Mouse (Mus musculus): ENCODE results near the gene Ccdc144b.

Ccdc144b gene

GRCm38 (mm10) chr3:36053447-36053846, at the start of gene Ccdc144b:
Gene Ccdc144b (minus strand): TSS chr3:36053547.
- no peak for DNase-seq (ENCODE audit: low spot score)

GRCm38 (mm10) chr3:36095371-36095770, 42.0 kb upstream of the Ccdc144b start:
- no peak for DNase-seq (ENCODE audit: low spot score)

- DNase-seq (ENCODE audit: low spot score) = no peak
These were observed 34.2 kb upstream of the Ccdc144b start for GRCm38 (mm10) chr3:36087591-36087990.

GRCm38 (mm10) chr3:36085394-36085793, 32.0 kb upstream of the Ccdc144b start:
- no peak for DNase-seq (ENCODE audit: low spot score)

- no peak for DNase-seq (ENCODE audit: low spot score)
These were observed 30.0 kb upstream of the Ccdc144b start for GRCm38 (mm10) chr3:36083381-36083780.

GRCm38 (mm10) chr3:36082843-36083242, 29.5 kb upstream of the Ccdc144b start:
- DNase-seq (ENCODE audit: low spot score) = no peak

GRCm38 (mm10) chr3:36080741-36081140, 27.4 kb upstream of the Ccdc144b start:
- no peak for DNase-seq (ENCODE audit: low spot score)

DNA sequence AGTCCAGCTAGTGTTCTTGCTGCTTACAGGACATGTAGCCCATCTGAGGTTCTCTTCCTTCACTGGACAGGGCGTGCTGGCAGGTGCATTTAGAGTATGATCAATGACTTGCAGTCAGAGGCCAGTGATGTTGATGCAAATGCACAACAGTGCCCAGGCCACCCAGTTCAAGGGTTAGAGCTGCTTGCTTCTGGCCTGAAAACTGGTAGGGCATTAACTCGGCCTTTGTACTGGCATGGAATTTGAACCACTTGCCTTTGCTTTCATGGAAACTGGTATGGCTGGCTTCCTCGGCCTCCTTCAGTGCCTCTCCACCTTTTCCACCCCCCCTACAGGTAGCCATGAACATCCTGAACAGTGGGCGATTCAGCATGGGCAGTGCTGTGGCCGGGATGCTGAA, 26.5 kb upstream of the Ccdc144b start:
- DNase-seq (ENCODE audit: low spot score) = no peak

DNA sequence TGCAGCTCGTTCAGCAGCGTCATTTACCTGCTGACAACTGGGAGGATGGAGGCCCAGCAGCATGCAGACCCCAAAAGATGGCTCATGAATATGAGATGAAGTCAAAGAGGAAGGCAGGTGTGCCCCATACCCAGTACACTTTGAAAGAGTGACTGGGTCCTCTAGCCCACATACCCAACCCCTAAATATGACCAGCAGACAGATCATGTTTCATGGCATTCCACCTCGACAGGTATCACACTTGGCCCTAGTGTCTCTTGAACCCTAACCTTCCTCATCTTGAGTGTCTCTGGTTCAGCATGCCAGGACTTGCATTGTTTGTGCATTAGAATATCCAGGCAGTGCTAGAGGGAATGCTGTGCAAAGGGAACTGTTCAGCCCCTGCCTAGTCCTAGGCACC, 24.0 kb upstream of the Ccdc144b start:
- DNase-seq (ENCODE audit: low spot score) = no peak

DNA sequence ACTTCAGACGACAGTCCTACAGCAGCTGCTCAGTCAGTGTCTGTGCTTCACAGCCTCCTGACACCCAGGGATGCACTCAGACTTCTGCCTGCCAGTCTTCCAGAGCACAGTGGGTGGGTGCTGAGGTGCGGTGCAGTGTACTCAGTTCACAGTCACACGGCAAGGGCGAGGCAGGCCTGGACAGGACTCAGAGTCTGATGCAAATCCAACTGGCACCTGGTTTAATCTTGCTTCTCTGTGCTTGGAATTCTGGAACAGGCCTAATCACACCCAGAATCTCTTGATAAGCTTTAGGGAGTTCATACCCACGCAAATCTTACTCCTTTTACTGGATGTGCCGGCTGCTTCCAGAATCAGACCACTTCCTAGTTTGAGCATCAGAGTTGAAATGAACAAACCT, 22.1 kb upstream of the Ccdc144b start:
- DNase-seq (ENCODE audit: low spot score) = no peak

DNA sequence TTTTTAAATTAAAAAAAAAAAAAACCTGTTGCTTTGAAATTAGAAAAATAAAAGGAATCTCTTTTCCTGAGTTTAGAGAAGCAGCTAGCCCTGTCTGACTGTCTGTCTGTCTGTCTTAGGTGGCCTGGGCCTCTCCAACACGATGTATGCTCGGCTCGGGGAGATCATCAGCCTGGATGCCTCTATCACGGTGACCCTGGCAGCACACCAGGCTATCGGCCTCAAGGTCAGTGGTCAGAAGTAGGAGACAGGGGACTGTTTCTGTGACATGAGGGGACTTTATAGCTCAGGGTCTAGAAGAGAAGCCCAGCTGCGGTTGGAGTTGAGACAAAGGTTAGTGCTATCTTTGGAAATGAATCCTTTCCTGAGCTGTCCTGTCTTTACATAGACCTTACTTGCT, 20.9 kb upstream of the Ccdc144b start:
- DNase-seq (ENCODE audit: low spot score) = no peak

GRCm38 (mm10) chr3:36071047-36071446, 17.7 kb upstream of the Ccdc144b start:
- DNase-seq (ENCODE audit: low spot score) = no peak

DNA sequence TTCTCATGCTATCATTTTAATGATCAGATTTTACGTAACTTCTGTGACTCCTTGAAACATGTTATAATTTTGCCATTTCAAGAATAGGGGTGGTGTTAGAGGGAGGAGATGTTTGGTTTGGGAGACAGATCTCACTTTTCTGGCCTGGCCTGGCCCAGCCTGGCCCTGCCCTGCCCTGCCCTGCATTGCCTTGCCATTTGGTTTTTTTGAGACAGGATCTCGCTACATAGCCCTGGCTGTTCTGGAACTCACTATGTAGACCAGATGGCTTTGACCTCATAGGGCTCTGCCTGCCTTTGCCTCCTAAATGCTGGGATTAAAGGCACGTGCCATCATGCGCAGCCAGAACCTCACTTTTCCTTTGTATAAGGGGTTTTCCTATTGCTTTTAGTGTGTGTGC, 17.1 kb upstream of the Ccdc144b start:
- DNase-seq (ENCODE audit: low spot score) = no peak

DNA sequence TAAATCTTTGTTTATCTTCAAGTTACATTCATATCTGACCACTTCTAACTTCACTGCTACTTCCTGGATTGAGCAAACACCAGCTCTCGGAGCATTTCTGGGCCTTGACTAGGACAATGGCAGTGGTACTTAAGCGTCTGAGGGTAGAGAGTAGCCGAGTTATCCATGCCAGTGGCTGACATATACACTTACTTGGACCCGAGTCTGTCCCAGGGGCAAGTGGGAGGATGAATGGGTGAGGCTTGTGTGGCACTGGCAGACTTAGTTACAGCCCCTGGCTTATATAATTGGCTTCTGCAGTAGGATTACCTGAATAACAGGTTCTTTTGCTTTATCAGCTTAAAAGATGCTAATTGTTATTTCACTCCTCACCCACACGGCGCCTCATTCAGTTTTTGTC, 14.4 kb upstream of the Ccdc144b start:
- DNase-seq (ENCODE audit: low spot score) = no peak

DNA sequence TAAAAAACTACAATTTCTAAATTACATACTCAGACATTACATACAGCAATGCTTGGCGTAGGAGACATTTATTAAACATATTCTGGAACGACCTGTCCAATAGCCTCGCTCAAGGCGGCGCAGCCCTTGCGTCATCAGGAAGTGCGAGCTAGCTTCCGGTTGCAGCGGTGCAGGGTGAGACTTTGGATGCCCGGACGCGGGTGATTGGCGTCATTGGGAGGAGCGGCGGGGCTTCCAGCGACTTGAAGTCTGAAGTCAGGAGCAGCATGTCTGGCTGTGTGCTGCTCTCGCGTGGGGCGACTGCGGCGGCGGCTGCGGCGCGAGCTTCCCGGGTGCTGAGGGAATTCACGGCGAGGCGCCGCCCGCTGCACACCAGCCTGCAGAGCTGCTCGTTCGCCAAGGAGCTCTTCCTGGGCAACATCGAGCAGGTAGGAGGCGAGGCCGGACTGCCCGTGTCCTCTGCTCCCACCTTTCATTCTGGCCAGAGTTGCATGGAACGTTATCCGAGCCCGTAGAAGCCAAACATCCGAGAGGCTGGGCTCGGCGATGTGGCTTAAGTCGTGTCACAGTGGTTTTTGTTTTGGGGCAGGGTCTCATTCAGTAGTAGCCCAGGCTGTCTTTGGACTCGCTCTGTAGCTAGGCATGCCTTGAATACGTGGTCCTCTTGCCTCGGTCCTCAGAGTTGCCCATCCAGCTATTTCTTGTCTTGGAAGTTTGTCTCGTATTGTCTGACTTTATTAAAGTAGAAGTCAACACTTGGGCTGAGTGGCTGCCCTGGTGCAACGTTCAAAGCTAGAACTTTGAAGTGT, 12.7 kb upstream of the Ccdc144b start, which contains the start of gene Acad9:
TSS of gene Acad9 (plus strand) at position 137 of the 809 bp plus-strand sequence.
- DNase-seq (ENCODE audit: low spot score) = peak; percentile 92

GRCm38 (mm10) chr3:36065166-36065565, 11.8 kb upstream of the Ccdc144b start:
- DNase-seq (ENCODE audit: low spot score) = no peak

- DNase-seq (ENCODE audit: low spot score) = no peak
These were observed 11.3 kb upstream of the Ccdc144b start for GRCm38 (mm10) chr3:36064592-36065061.

DNA sequence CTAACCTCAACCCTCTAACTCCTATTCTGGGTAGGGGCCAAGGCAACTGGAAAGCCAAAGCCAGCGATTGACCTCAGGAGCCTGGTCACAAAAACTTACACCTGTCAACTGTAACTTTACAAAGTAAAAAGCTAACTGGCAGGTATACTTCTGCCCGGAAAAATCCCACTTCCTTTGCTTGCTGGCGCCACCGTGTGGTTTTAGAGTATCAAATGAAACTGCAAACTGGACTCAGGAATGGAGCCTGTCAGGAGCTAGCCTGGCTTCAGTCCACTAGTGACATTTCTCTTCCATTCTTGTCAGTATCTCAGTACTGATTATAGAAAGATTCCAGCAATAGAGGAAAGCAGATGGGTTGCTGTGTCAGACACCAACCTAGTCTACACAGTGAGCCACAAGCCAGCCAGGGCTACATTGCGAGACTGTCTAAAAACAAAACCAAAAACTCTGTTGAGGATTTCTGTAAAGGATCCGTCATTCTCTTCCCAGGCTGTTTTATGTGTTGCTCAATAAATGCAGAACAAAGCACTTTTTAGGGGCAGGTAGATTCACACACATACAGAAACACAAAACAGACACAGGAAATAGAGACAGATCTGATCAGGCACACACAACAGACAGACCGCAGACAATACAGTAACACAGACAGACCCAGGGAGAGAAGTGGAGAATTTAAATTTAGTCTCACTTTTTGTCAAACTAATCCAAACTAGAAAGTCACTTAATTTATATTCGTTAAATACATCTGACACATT, 6.9 kb upstream of the Ccdc144b start:
- peak; percentile 16 for DNase-seq (ENCODE audit: low spot score)

DNA sequence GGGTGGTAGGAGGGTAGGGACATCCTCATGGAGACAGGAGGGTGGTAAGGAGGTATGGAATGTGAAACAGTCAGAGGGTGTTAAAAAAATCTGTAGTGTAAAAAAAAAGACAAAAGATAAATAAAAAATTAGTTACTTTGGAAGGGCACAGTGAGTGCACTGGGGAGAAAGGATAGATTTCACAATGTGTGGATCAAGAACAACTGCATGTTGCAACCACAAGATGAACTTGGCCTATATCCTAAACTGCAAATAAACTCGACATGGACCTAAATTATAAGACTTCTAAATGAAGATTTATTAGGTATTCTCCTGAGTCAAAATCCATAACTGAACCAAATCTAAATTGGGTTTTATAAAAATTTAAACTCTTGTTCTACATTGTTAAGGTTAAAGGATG, 4.2 kb downstream of the Ccdc144b start:
- no peak for DNase-seq (ENCODE audit: low spot score)

DNA sequence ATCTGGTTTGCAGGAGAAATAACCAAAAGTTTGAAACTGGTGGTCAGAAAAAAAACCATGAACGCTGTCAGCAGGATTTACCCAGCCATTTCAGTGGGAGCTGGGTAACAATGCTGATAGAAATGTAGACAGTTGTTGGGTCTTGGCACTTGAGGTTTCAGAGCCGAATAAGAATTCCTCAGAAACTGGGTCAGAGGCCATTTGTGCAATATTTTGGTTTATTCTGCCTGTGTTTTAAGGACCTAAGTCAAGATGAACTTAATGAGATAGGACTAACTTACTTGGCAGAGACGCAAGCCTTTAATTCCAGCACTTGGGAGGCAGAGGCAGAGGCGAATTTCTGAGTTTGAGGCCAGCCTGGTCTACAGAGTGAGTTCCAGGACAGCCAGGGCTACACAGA, 8.3 kb downstream of the Ccdc144b start:
- no peak for DNase-seq (ENCODE audit: low spot score)

- no peak for DNase-seq (ENCODE audit: low spot score)
These were observed 8.8 kb downstream of the Ccdc144b start for GRCm38 (mm10) chr3:36044520-36044919.

DNA sequence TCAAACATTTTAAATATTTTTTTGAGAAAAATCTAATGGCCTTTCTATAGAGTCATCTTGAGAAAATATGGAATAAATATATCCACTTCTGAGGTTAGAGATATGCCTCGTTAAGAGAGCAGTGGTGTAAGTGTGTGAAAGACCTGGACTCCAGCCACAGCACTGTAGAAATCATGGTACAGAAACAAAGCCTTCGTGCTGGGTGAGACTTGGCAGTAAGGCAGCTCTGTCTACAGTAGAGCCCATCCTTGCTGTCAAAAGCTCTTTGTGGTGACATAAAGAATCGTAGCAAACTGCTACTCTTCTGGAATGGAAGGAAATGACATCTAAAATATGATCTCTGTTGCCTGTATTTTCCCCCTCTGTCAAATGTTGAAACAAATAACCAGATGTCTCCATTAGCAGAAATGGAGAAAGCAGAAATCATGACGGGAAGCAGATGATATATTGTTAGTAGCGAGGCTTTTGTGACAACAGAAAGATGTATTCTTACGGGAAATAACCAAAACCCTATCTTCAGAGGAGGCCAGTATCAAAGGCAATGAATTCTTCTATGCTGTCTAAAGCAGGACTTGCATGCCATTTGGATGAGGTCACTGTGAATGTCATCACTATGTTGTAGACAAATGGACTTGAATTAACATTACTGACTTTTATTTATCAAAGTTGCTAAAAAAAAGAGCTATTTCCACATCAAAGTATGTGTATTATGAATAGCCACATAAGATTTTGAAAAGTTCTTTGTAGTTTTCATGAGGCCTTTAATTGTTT, 21.4 kb downstream of the Ccdc144b start:
- DNase-seq (ENCODE audit: low spot score) = no peak

Data from testis, postnatal 14 days (tissue).